Mouse (Mus musculus): ENCODE results near the gene Azin2. TPM values are rescaled to one million over a fixed set of nuclear protein-coding genes. Genes with fewer than 3 reads are reported as not detected.
A peak's percentile ranks its signal among the peaks of the same experiment; 100 is the strongest.

The Azin2 gene
- polyA plus RNA-seq, 1 experiment from 2014 or later: 19.1 TPM

DNA sequence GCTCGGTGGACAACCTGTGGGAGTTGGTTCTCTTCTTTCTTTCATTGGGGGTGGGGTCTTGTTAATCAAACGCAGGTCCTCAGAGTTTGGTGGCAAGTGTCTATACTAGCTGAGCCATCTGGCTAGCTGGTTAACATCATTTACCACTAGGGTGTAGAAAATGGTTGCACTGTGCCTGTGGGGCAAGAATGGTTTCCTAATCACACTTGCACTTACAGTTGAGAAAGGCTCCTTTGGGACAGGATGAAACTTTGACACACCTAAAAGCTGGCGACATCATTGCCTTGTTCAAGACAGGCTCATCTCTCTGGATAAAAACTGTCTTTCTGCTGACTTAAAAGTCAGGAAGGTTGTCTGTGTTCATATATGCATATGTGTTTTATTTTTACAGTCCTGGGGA is 29.9 kb upstream of the Azin2 start:
- peaks cover 18% of the 10 kb centered on the region for H3K4me1 ChIP-seq
- H3K4me3 ChIP-seq: no peak overlapping the region
- WGBS: 91% methylated on average over 3 of the region's 3 CpGs
- no peak overlapping the region for H3K4me2 ChIP-seq
- ATAC-seq (replicated peaks): no peak
- H3K9ac ChIP-seq: no peak overlapping the region
- H3K36me3 ChIP-seq (replicated peaks): no peaks in the 10 kb centered on the region
- H3K27ac ChIP-seq: no peak overlapping the region
- H3K27me3 ChIP-seq (replicated peaks): no peaks in the 10 kb centered on the region
- H3K9me3 ChIP-seq: no peaks in the 10 kb centered on the region

DNA sequence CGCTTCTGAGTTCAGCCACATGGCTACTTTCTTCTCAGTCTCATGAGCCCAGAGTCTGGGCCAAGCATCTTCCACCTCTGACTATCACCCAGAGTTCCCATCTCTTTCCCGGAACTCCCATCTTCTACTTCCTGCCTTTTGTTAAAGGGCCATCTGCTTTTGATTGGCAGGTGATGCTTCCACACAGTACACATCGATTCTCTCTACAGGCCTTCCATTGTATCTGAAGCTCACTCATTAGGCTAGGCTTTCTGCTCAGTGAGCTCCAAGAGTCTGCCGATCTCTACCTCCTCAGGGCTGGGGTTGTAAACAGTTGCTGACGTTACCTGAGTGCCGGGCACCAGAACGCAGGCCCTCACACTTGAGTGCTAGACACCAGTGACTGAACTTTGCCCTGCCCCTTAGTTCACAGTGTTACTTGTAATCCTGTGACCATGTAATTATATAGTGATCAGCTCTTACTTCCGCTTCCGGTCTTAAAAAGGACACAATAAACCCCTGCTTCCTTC is 29.3 kb upstream of the Azin2 start, which contains the start of gene Ak2:
Ak2 (plus strand) TSS at position 459 of the 509 bp plus-strand sequence.
- Histone ChIP-seq H3K27ac (no peak within 1 kb of the TSS), H3K9ac (no peak within 1 kb of the TSS), H3K4me2 (peak within 1 kb of the TSS; percentile 86), H3K4me3 (peak within 1 kb of the TSS; percentile 82), H3K4me1 (peaks cover 18% of the 10 kb centered on the region), H3K36me3 (replicated peaks) (no peaks in the 10 kb centered on the region), H3K9me3 (no peaks in the 10 kb centered on the region), H3K27me3 (replicated peaks) (no peaks in the 10 kb centered on the region)
- WGBS: 93% methylated on average over 9 of the region's 9 CpGs
- no peak for ATAC-seq (replicated peaks)

DNA sequence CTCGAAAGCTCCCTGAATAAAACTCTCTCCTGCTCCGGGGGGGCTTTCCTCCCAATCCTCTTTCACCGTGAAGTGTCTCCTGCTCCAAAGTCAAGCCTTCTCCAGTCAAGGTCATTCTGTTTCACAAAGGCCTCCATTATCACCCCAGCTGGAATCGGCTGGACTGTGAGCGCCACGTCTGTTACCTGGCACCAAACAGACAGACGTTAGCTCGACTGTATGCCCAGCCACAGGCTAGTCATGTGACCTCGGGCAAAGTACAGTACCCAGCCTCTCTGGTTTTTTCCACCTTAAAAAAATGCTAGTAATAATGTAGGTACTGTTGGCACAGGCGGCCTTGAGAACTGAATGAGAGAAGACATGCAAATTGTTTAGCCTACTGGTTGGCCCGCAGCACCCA is 27.4 kb upstream of the Azin2 start:
- Histone ChIP-seq H3K27me3 (replicated peaks) (no peaks in the 10 kb centered on the region), H3K9me3 (no peaks in the 10 kb centered on the region), H3K4me1 (peaks cover 14% of the 10 kb centered on the region), H3K27ac (no peak overlapping the region), H3K4me2 (no peak overlapping the region), H3K36me3 (replicated peaks) (no peaks in the 10 kb centered on the region), H3K4me3 (no peak overlapping the region), H3K9ac (no peak overlapping the region)
- 50% methylated on average over 11 of the region's 11 CpGs for WGBS
- ATAC-seq (replicated peaks): no peak

DNA sequence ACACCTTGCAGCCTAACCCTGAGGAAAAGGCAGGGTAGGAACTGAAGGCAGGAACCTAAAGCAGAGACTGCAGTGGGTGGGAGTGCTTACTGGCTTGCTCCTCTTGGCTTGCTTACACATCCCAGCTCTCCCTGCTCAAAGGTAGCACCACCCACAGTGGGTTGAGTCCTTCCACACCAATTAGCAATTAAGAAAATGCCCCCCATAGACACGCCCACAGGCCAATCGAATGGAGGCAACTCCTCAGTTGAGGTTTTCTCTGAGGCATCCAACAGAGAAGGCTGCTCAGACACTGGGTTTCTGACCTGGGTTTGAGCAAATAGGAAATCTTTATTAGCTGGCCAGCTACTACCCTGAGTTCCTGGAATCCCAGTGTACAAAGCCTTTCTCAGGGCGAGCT is 26.7 kb upstream of the Azin2 start:
- Histone ChIP-seq H3K4me2 (no peak overlapping the region), H3K9me3 (no peaks in the 10 kb centered on the region), H3K36me3 (replicated peaks) (no peaks in the 10 kb centered on the region), H3K27ac (no peak overlapping the region), H3K27me3 (replicated peaks) (no peaks in the 10 kb centered on the region), H3K9ac (no peak overlapping the region), H3K4me1 (peaks cover 7% of the 10 kb centered on the region), H3K4me3 (no peak overlapping the region)
- ATAC-seq (replicated peaks): no peak
- WGBS: 53% methylated on average over 3 of the region's 3 CpGs

DNA sequence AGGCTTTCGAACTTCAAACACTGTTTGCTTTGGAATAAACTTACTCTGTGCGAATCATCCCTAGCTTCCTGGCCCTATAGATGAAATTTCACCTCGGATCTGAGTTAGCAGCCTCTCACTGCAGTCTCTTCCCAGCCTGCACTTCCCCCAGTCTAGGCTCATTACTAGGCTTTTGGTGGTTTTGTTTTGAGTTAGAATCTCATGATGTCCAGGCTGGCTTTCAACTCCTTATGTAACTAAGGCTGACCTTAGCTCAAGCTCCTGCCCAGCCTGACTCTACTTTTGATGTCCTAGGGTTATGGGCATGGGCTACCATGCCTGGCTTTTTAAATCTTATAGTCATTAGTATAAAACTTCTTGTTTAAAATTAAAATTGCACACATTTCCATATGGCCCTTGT is 22.4 kb upstream of the Azin2 start:
- Histone ChIP-seq H3K4me3 (no peak overlapping the region), H3K9me3 (no peaks in the 10 kb centered on the region), H3K36me3 (replicated peaks) (no peaks in the 10 kb centered on the region), H3K27me3 (replicated peaks) (no peaks in the 10 kb centered on the region), H3K9ac (no peak overlapping the region), H3K4me2 (no peak overlapping the region), H3K27ac (no peak overlapping the region), H3K4me1 (no peaks in the 10 kb centered on the region)
- no peak for ATAC-seq (replicated peaks)
- 79% methylated on average over 3 of the region's 3 CpGs for WGBS

DNA sequence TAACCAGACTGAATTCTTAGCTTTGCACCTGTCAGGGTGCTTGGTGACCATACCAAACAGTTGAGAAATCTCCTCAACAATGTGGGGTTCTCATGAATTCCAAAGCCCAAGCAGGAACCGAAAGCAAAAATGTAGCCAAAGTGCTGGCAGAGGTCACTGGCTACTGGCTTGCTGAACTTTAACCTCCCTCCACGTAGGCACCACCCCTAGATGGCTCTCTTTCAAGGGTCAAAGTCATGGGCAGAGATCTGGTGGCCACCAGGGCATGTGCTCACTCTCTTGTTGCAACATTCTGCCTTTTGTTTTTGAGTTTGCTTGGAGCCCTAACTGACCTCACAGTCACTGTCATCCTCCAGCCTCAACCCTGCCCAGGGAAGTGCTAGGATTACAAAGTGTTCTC is 21.4 kb upstream of the Azin2 start:
- no peak overlapping the region for H3K4me2 ChIP-seq
- H3K36me3 ChIP-seq (replicated peaks): no peaks in the 10 kb centered on the region
- no peak overlapping the region for H3K9ac ChIP-seq
- no peaks in the 10 kb centered on the region for H3K4me1 ChIP-seq
- no peak for ATAC-seq (replicated peaks)
- no peaks in the 10 kb centered on the region for H3K27me3 ChIP-seq (replicated peaks)
- WGBS: 65% methylated on average over 2 of the region's 2 CpGs
- no peak overlapping the region for H3K27ac ChIP-seq
- no peaks in the 10 kb centered on the region for H3K9me3 ChIP-seq
- no peak overlapping the region for H3K4me3 ChIP-seq

DNA sequence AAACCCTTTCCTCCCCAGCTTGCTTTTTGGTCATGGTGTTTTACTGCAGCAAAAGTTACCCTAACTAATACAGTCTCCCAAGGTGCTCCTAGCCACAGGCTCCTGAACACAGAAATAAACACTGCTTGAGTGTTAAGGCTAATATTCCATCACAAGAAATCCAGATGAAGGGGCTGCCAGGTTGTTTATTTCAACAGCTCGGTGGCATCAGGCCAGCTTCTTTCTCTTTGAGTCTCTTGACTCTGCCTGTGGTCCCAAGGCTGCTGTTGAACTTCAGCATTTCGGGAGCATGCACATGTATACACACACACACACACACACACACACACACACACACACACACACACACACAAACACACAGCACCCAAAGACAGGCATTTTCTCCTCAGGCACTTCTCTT is 20.9 kb upstream of the Azin2 start:
- H3K27me3 ChIP-seq (replicated peaks): no peaks in the 10 kb centered on the region
- no peaks in the 10 kb centered on the region for H3K4me1 ChIP-seq
- no peak overlapping the region for H3K9ac ChIP-seq
- H3K4me3 ChIP-seq: no peak overlapping the region
- no peaks in the 10 kb centered on the region for H3K36me3 ChIP-seq (replicated peaks)
- no peak overlapping the region for H3K27ac ChIP-seq
- no peak overlapping the region for H3K4me2 ChIP-seq
- 75% methylated on average over 2 of the region's 2 CpGs for WGBS
- H3K9me3 ChIP-seq: no peaks in the 10 kb centered on the region
- no peak for ATAC-seq (replicated peaks)

DNA sequence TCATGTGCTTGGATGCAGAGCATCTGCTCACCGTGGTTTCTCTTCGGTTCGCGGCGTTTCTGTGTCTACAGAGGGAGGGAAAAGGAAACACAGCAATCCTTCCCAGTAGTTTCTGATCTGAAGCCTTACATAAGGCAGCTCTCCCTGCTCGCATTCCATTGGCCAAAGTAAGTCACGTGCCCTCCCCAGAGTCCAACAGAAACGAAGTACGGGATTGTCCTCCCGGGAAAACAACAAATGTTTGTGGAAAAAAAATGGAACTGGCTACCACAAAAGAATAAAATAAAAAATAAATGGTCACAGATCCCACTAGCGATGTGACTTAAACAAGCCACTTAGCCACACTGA is 19.6 kb upstream of the Azin2 start:
- Histone ChIP-seq H3K36me3 (replicated peaks) (no peaks in the 10 kb centered on the region), H3K27ac (no peak overlapping the region), H3K4me3 (no peak overlapping the region), H3K4me1 (no peaks in the 10 kb centered on the region), H3K9ac (no peak overlapping the region), H3K27me3 (replicated peaks) (no peaks in the 10 kb centered on the region), H3K9me3 (no peaks in the 10 kb centered on the region), H3K4me2 (no peak overlapping the region)
- ATAC-seq (replicated peaks): no peak
- WGBS: 77% methylated on average over 11 of the region's 11 CpGs

DNA sequence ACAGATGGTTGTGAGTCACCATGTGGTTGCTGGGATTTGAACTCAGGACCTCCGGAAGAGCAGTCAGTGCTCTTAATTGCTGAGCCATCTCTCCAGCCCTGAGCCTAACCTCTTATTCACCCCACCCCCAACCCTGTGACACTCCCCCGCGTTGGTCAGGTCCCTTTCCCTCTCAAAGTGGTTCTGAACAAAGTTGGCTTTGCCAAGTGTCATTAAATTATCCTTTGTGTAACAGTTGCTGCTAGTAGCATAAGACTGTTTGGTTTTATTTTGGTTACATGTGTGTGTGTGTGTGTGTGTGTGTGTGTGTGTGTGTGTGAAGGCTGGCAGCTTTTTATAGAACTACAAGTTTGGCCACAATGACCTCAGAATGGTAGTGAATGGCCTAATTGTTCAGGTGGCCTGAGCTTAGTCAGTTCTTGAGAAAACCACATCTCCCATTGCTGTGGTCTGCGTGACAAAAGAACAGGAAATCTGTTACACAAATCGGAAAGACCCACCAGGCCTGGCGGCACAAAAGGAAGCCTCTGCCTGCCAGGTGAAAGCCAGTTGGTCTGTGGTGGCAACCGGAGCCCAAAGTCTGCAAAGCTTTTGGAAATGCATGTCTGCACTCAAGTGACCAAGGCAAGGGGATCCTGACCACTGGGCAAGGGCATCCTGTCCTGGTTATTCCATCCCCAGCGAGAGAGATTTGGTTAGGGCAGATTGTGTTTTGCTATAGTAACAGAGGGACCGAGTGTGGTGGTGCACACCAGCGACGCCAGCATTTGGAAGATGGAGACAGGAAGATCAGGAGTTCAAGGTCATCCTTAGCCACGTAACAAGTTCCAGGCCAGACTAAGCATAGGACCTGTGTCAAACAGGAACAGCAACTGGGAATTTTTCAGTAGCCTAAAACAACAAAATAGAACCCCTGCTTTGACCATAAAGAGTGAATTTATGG is 18.9 kb upstream of the Azin2 start:
- H3K4me3 ChIP-seq: no peak overlapping the region
- no peak overlapping the region for H3K9ac ChIP-seq
- no peak overlapping the region for H3K4me2 ChIP-seq
- WGBS: 82% methylated on average over 12 of the region's 12 CpGs
- no peak overlapping the region for H3K27ac ChIP-seq
- H3K36me3 ChIP-seq (replicated peaks): no peaks in the 10 kb centered on the region
- no peak for ATAC-seq (replicated peaks)
- no peaks in the 10 kb centered on the region for H3K27me3 ChIP-seq (replicated peaks)
- no peaks in the 10 kb centered on the region for H3K9me3 ChIP-seq
- no peaks in the 10 kb centered on the region for H3K4me1 ChIP-seq

DNA sequence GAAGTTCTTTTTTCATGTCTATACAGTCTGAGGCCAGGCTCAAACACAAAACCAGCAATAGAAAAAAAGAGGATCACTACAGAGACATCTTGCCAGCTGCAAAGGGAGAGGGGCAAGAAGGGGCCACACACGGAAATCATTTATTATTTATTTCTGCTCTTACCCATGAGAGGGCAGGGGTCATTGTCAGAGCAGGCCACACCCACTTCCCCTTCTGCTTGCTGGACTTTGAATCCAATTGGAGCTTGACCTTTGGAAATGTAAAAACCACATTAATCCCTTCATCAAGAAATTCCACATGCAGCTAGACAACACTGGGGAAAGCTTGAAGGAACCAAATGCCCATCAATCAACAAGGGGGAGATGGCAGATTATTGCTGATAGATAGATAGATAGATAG is 16.4 kb upstream of the Azin2 start:
- ATAC-seq (replicated peaks): no peak
- H3K27ac ChIP-seq: no peak overlapping the region
- no peaks in the 10 kb centered on the region for H3K27me3 ChIP-seq (replicated peaks)
- 40% methylated on average over 1 of the region's 1 CpGs for WGBS
- no peak overlapping the region for H3K4me2 ChIP-seq
- no peaks in the 10 kb centered on the region for H3K36me3 ChIP-seq (replicated peaks)
- no peaks in the 10 kb centered on the region for H3K9me3 ChIP-seq
- no peaks in the 10 kb centered on the region for H3K4me1 ChIP-seq
- H3K4me3 ChIP-seq: no peak overlapping the region
- H3K9ac ChIP-seq: no peak overlapping the region

DNA sequence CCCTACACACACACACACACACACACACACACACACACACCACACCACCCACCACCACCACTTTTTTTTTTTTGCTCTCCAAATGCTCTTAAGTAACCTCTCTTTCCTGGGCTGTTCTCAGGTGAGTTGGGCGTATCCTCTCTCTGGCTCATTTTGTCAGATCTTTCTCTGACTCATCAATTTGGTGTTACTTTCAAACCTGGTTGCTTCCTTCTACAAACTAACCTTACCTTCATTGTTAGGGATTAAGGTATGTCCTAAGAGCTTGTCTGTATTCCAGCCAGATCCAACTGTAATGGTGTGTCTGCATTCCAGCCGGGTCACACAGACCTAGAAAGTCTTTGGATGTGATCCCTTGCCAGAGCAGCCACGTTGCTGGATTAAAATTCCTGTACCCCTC is 15.0 kb upstream of the Azin2 start:
- Histone ChIP-seq H3K36me3 (replicated peaks) (no peaks in the 10 kb centered on the region), H3K4me2 (no peak overlapping the region), H3K9me3 (no peaks in the 10 kb centered on the region), H3K4me3 (no peak overlapping the region), H3K4me1 (no peaks in the 10 kb centered on the region), H3K9ac (no peak overlapping the region), H3K27me3 (replicated peaks) (no peaks in the 10 kb centered on the region), H3K27ac (no peak overlapping the region)
- no peak for ATAC-seq (replicated peaks)
- WGBS: 73% methylated on average over 3 of the region's 3 CpGs

DNA sequence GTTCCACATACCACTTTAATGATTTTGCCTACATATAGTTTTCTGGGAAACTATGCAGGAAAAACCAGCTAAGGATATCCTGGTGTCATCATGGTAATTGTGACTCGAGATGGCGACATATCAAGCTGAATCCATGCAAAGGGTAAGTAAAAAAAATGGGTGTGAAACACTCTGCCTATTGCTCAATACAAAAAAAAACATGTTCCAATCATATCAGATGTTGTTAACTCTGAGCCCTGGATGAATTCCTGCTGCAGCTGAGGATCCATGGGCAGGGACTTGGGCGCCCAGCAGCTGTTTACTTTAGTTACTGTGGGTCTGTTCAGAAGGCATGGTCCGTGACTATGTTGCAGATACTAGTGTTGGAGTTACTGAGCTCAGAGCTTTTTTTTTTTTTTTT is 14.3 kb upstream of the Azin2 start:
- WGBS: 89% methylated on average over 4 of the region's 4 CpGs
- H3K4me2 ChIP-seq: no peak overlapping the region
- no peak for ATAC-seq (replicated peaks)
- H3K36me3 ChIP-seq (replicated peaks): no peaks in the 10 kb centered on the region
- H3K9me3 ChIP-seq: no peaks in the 10 kb centered on the region
- H3K9ac ChIP-seq: no peak overlapping the region
- H3K4me3 ChIP-seq: no peak overlapping the region
- no peaks in the 10 kb centered on the region for H3K4me1 ChIP-seq
- H3K27ac ChIP-seq: no peak overlapping the region
- H3K27me3 ChIP-seq (replicated peaks): no peaks in the 10 kb centered on the region

DNA sequence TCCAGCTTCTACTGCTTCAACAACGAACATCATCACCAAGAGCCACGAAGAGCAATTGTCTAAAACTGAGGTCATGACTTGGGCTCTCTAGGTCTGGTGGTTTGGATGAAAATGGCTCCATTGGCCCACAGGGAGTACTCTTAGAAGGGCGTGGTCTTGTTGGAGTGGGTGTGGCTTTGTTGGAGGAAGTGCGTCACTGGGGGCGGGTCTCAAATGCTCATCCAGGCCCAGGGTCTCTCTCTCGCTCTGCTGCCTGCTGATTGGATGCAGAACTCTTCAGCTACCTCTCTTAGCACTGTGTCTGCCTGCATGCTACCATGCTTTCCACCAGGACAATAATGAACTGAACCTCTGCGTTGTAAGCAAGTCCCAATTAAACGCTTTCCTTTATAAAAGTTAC is 12.4 kb upstream of the Azin2 start:
- no peak overlapping the region for H3K9ac ChIP-seq
- 85% methylated on average over 8 of the region's 8 CpGs for WGBS
- H3K9me3 ChIP-seq: no peaks in the 10 kb centered on the region
- no peak for ATAC-seq (replicated peaks)
- H3K27ac ChIP-seq: no peak overlapping the region
- no peaks in the 10 kb centered on the region for H3K4me1 ChIP-seq
- no peak overlapping the region for H3K4me3 ChIP-seq
- H3K27me3 ChIP-seq (replicated peaks): no peaks in the 10 kb centered on the region
- H3K36me3 ChIP-seq (replicated peaks): no peaks in the 10 kb centered on the region
- no peak overlapping the region for H3K4me2 ChIP-seq

All from midbrain, embryonic 15.5 days (tissue).